Mouse (Mus musculus) gastrocnemius, postnatal 36 days (tissue): ENCODE data around the gene Snn. TPM values are rescaled to one million over a fixed set of nuclear protein-coding genes. Genes with fewer than 3 reads are reported as not detected.
"Not testable (repeated sequence)": the region's sequence is repeated elsewhere in the genome, so short reads cannot be mapped to it uniquely, and the experiment has no call there.

ENCODE experiments used
- DNase-seq, 2 experiments: peaks; one replicate each; pipeline ENCODE4 v3.0.0; 2022
- intact Hi-C: fragments of 180-260 bp; cut with DNase I; formaldehyde crosslinking; loops from one replicate; pipeline ENCODE4 v1.15.1; 2025
- long read RNA-seq, 2 experiments: library from polyadenylated mRNA; stranded (forward); transcript quantifications; one replicate each; pipeline ENCODE4 v2.0.0; 2021
- total RNA-seq, 2 experiments: library from RNA; stranded (reverse); gene quantifications; 2 replicates each; pipeline ENCODE4 v1.2.3; 2021

The Snn gene
- 1 to 10 TPM; 3.1 to 3.7 TPM for total RNA-seq
- long read RNA-seq, experiment 1, partial matches to known transcripts = 0 of 2 reads
- long read RNA-seq, experiment 1, other reads (novel, unspliced or antisense) = 1 of 2 reads
- long read RNA-seq, experiment 2, partial matches to known transcripts = 0 of 2 reads
- long read RNA-seq, experiment 2, other reads (novel, unspliced or antisense) = 1 of 2 reads

GRCm38 (mm10) chr16:11060645-11061044 lies at the start of gene Snn:
Gene Snn (plus strand): TSS chr16:11060945.
- no peak for DNase-seq
- intact Hi-C loops = no loop called here

- DNase-seq = no peak
- intact Hi-C loops = no loop called here
These were observed 49.5 kb upstream of the Snn start for GRCm38 (mm10) chr16:11011206-11011605.

GRCm38 (mm10) chr16:11011939-11012338 lies 48.8 kb upstream of the Snn start:
- no peak for DNase-seq
- intact Hi-C loops = no loop called here

GRCm38 (mm10) chr16:11012571-11013463 lies 47.9 kb upstream of the Snn start:
- intact Hi-C loops = no loop called here
- peak; percentile 46 to 47 for DNase-seq

GRCm38 (mm10) chr16:11013464-11014147 lies 47.1 kb upstream of the Snn start:
- intact Hi-C loops, DNase-seq: not testable (repeated sequence)

- intact Hi-C loops = no loop called here
- no peak for DNase-seq
These were observed 46.3 kb upstream of the Snn start for GRCm38 (mm10) chr16:11014407-11014806.

GRCm38 (mm10) chr16:11016353-11016752 lies 44.4 kb upstream of the Snn start:
- no peak for DNase-seq
- intact Hi-C loops = no loop called here

GRCm38 (mm10) chr16:11017807-11018595 lies 42.7 kb upstream of the Snn start:
- intact Hi-C loops = no loop called here
- DNase-seq = no peak

GRCm38 (mm10) chr16:11021403-11022112 lies 39.2 kb upstream of the Snn start:
- intact Hi-C loops = no loop called here
- no peak for DNase-seq

GRCm38 (mm10) chr16:11022113-11022489 lies 38.6 kb upstream of the Snn start:
- intact Hi-C loops = no loop called here
- no peak for DNase-seq

- intact Hi-C loops = no loop called here
- no peak for DNase-seq
These were observed 37.1 kb upstream of the Snn start for GRCm38 (mm10) chr16:11023618-11024017.

GRCm38 (mm10) chr16:11024841-11025240 lies 35.9 kb upstream of the Snn start:
- DNase-seq = peak in 1 of 2 experiments; percentile 34

GRCm38 (mm10) chr16:11028206-11028605 lies 32.5 kb upstream of the Snn start:
- DNase-seq = no peak
- intact Hi-C loops = no loop called here

More at GRCm38 (mm10) chr16:11024841-11025240, 35.9 kb upstream of the Snn start:
- intact Hi-C loops = no loop called here

- intact Hi-C loops = loop anchor here (10.0 kb wide), 2 partner anchors 384 to 466 kb away; no protein-coding TSS in a partner anchor
- no peak for DNase-seq
These were observed 29.9 kb upstream of the Snn start for GRCm38 (mm10) chr16:11030844-11031243.

- intact Hi-C loops = loop anchor here (10.0 kb wide), 2 partner anchors 383 to 467 kb away; no protein-coding TSS in a partner anchor
- no peak for DNase-seq
These were observed 29.4 kb upstream of the Snn start for GRCm38 (mm10) chr16:11031320-11031719.

- intact Hi-C loops = loop anchor here (1.0 to 10.0 kb wide), 4 partner anchors 83 to 469 kb away; no protein-coding TSS in a partner anchor
- peak; percentile 78 to 80 for DNase-seq
These were observed 26.4 kb upstream of the Snn start for GRCm38 (mm10) chr16:11034193-11034803.

- no peak for DNase-seq
- intact Hi-C loops = loop anchor here (2.0 to 10.0 kb wide), 4 partner anchors 84 to 470 kb away; no protein-coding TSS in a partner anchor
These were observed 25.5 kb upstream of the Snn start for GRCm38 (mm10) chr16:11035273-11035672.

- DNase-seq = peak; percentile 61 to 64
These were observed 24.8 kb upstream of the Snn start for GRCm38 (mm10) chr16:11035790-11036431.

More at GRCm38 (mm10) chr16:11035790-11036431, 24.8 kb upstream of the Snn start:
- intact Hi-C loops = loop anchor here (2.0 to 10.0 kb wide), 5 partner anchors 73 to 471 kb away; no protein-coding TSS in a partner anchor
